Mouse (Mus musculus) hindbrain, embryonic 15.5 days (tissue): ENCODE results near the gene Htr1a. TPM values are rescaled to one million over a fixed set of nuclear protein-coding genes. Genes with fewer than 3 reads are reported as not detected.

ENCODE experiments used
- ATAC-seq: fragments of 200-750 bp; cut with Nextera tagmentation; 2 replicates; pipeline ENCODE4 v1.8.0; 2017; ENCODE audit warnings: low read depth, moderate number of reproducible peaks, moderate TSS enrichment; ENCODE audit not compliant: low FRiP score
- H3K27ac ChIP-seq: fragments of 300-500 bp; sonication (generic); replicated peaks from 2 replicates; pipeline ENCODE4 v1.5.1; 2015; ENCODE audit warnings: mild to moderate bottlenecking, inconsistent platforms
- H3K27me3 ChIP-seq: fragments of 300-500 bp; sonication (generic); 2 replicates; pipeline ENCODE4 v1.6.1; 2015; ENCODE audit warnings: control low read depth, inconsistent platforms
- H3K36me3 ChIP-seq: fragments of 300-500 bp; sonication (generic); 2 replicates; pipeline ENCODE4 v1.6.1; 2015; ENCODE audit warnings: control low read depth, inconsistent platforms
- H3K4me1 ChIP-seq: fragments of 300-500 bp; sonication (generic); replicated peaks from 2 replicates; pipeline ENCODE4 v1.6.1; 2015; ENCODE audit warnings: control low read depth, inconsistent platforms
- H3K4me2 ChIP-seq: fragments of 300-500 bp; sonication (generic); 2 replicates; pipeline ENCODE4 v1.6.1; 2015; ENCODE audit warnings: moderate library complexity, mild to moderate bottlenecking, inconsistent platforms
- H3K4me3 ChIP-seq: fragments of 300-500 bp; sonication (generic); 2 replicates; pipeline ENCODE4 v1.5.1; 2015; ENCODE audit warnings: mild to moderate bottlenecking, inconsistent platforms
- H3K9ac ChIP-seq: fragments of 300-500 bp; sonication (generic); 2 replicates; pipeline ENCODE4 v1.6.1; 2015; ENCODE audit warnings: inconsistent platforms
- H3K9me3 ChIP-seq: fragments of 300-500 bp; sonication (generic); 2 replicates; pipeline ENCODE4 v1.6.1; 2016; ENCODE audit warnings: control low read depth, inconsistent platforms
- WGBS: fragments of 180-500 bp; shearing (Covaris S2); methylation state at CpG from one replicate; pipeline ENCODE4 v1.1.7; 2015; 5-methylcytosine and 5-hydroxymethylcytosine counted together
- polyA plus RNA-seq: library from polyadenylated mRNA; unstranded; fragments of >200 nt; fragmentation: Nextera tagmentation; extraction: Ambion mirVana; gene quantifications from 2 replicates; pipeline ENCODE4 v1.2.1, GENCODE M21; 2015

The Htr1a gene
- 4.1 and 4.8 TPM in 2 replicates for polyA plus RNA-seq

DNA sequence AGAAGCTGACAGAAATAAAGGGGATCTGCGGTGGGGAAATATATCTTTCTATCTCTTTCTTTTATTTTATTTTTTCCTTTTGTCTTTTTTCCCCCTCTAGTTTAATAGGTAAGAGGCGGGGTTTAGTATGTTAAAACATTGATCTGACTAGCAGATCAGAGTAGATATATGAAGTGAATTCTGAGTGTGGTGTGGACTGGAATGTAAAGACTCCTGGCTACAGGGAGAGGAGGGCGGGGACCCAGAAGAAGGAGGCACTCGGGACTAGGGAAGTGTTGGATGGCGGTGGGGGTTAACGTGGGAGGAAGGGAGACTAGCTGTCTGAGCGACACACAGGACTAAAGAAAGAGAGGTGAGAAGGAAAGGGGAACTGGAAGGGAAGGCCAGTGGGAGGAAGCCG, at the start of gene Htr1a:
Gene Htr1a (plus strand): TSS at position 301 of the 400 bp plus-strand sequence.
- ATAC-seq = no peak
- Histone ChIP-seq H3K27me3 (peaks cover 33% of the 10 kb centered on the region), H3K36me3 (no peaks in the 10 kb centered on the region), H3K9ac (peak within 1 kb of the TSS; percentile 44), H3K4me3 (peak within 1 kb of the TSS; percentile 55), H3K9me3 (no peaks in the 10 kb centered on the region), H3K4me1 (peaks cover 16% of the 10 kb centered on the region), H3K27ac (no peak within 1 kb of the TSS), H3K4me2 (peak within 1 kb of the TSS; percentile 87)
- WGBS = 5% methylated on average over 8 of the region's 8 CpGs

GRCm38 (mm10) chr13:105411535-105412326, 31.7 kb upstream of the Htr1a start:
- 69% methylated on average over 10 of the region's 10 CpGs for WGBS
- no peak overlapping the region; the same call in 1 of the 2 replicates for H3K27ac ChIP-seq
- H3K9me3 ChIP-seq = no peaks in the 10 kb centered on the region
- no peak overlapping the region for H3K4me3 ChIP-seq
- peak; percentile 96 for ATAC-seq
- H3K27me3 ChIP-seq = no peaks in the 10 kb centered on the region
- no peak overlapping the region for H3K4me2 ChIP-seq
- H3K4me1 ChIP-seq = no peaks in the 10 kb centered on the region
- H3K36me3 ChIP-seq = no peaks in the 10 kb centered on the region
- H3K9ac ChIP-seq = no peak overlapping the region

GRCm38 (mm10) chr13:105412327-105412722, 31.1 kb upstream of the Htr1a start:
- no peaks in the 10 kb centered on the region for H3K36me3 ChIP-seq
- no peaks in the 10 kb centered on the region for H3K27me3 ChIP-seq
- H3K4me1 ChIP-seq = no peaks in the 10 kb centered on the region
- peak; percentile 31 for ATAC-seq
- H3K9ac ChIP-seq = no peak overlapping the region
- H3K4me3 ChIP-seq = no peak overlapping the region
- no peaks in the 10 kb centered on the region for H3K9me3 ChIP-seq
- 80% methylated on average over 3 of the region's 3 CpGs for WGBS
- H3K27ac ChIP-seq = no peak overlapping the region; the same call in 1 of the 2 replicates
- H3K4me2 ChIP-seq = no peak overlapping the region

- Histone ChIP-seq H3K27me3 (no peaks in the 10 kb centered on the region), H3K9me3 (no peaks in the 10 kb centered on the region), H3K4me1 (no peaks in the 10 kb centered on the region), H3K27ac (no peak overlapping the region), H3K4me2 (no peak overlapping the region), H3K9ac (no peak overlapping the region), H3K4me3 (no peak overlapping the region), H3K36me3 (no peaks in the 10 kb centered on the region)
- ATAC-seq = no peak
- 77% methylated on average over 2 of the region's 2 CpGs for WGBS
Observed at GRCm38 (mm10) chr13:105433141-105433540, 10.3 kb upstream of the Htr1a start.

DNA sequence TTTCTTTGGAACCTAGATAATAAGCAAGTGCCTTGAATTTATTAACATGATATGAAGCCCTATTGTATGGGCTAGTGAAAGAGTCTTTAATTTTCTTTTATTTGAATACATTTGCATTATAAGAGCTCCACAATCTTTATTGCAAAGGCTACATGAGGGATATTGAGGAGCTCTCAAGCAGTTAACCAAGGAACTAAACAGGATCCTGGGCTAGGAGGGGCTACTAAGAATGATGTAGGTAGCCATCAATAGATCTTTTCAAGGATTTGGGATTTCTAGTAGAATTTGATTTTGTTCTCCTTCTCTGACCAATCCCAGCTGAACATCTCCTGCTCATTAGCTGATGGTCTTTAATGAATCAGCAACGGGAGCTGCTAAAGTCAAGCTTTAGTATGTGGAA, 9.8 kb upstream of the Htr1a start:
- Histone ChIP-seq H3K4me3 (no peak overlapping the region), H3K4me2 (no peak overlapping the region), H3K27me3 (no peaks in the 10 kb centered on the region), H3K36me3 (no peaks in the 10 kb centered on the region), H3K4me1 (no peaks in the 10 kb centered on the region), H3K9ac (no peak overlapping the region), H3K27ac (no peak overlapping the region), H3K9me3 (no peaks in the 10 kb centered on the region)
- ATAC-seq = no peak
- WGBS = 90% methylated on average over 1 of the region's 1 CpGs

DNA sequence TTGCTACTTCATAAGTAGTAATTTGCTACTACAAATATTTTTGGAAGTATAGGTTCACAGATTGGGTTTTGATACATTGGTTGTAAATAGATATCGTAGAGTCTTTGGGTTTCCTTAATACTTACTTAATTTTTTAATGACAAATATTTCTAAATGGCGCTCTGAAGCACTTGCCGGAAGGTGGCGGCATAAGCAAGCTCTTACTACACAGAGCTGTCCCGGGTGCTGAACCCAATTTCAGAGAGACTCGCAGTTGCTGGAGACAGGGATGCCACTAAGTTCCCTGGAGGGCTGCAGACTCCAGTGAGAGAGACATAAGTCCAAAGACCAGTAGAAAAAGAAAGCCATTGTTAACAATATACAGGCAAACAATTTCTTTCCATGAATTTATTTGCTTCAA, 863 bp upstream of the Htr1a start:
- peaks cover 16% of the 10 kb centered on the region for H3K4me1 ChIP-seq
- H3K36me3 ChIP-seq = no peaks in the 10 kb centered on the region
- ATAC-seq = peak; percentile 51; the same call in 1 of the 2 replicates
- H3K27ac ChIP-seq = no peak overlapping the region
- no peaks in the 10 kb centered on the region for H3K9me3 ChIP-seq
- no peak overlapping the region for H3K4me3 ChIP-seq
- WGBS = 6% methylated on average over 6 of the region's 6 CpGs
- peaks cover 33% of the 10 kb centered on the region for H3K27me3 ChIP-seq
- H3K4me2 ChIP-seq = 0 out of 2 replicates have a peak overlapping the region, but pooled peaks have one; percentile 87
- no peak overlapping the region for H3K9ac ChIP-seq

DNA sequence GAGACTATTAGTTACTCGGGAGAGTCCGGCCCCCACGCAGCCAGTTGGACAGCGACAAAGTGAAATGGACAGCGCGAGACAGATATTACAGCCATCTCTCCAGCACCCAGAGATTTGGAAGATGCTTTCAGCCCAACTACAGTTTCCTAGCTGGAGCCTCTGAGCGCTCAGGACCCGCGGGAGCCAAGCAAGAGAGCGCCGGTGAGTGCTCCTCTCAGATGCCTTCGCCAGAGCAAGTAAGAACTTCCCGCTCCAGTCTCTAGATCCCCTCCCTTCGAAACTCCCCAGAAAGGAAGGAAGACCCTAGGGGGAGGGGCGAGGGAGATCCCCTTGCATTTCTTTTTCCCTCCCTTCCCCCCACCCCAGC, 415 bp downstream of the Htr1a start:
- H3K27me3 ChIP-seq = peaks cover 33% of the 10 kb centered on the region
- H3K4me1 ChIP-seq = peaks cover 16% of the 10 kb centered on the region
- H3K9ac ChIP-seq = peak overlapping the region; percentile 44
- peak overlapping the region; percentile 87 for H3K4me2 ChIP-seq
- ATAC-seq = peak; percentile 42
- H3K9me3 ChIP-seq = no peaks in the 10 kb centered on the region
- H3K36me3 ChIP-seq = no peaks in the 10 kb centered on the region
- no peak overlapping the region for H3K27ac ChIP-seq
- WGBS = 2% methylated on average over 15 of the region's 15 CpGs
- peak overlapping the region; percentile 55 for H3K4me3 ChIP-seq

GRCm38 (mm10) chr13:105444238-105444894, 927 bp downstream of the Htr1a start:
- peaks cover 33% of the 10 kb centered on the region for H3K27me3 ChIP-seq
- H3K27ac ChIP-seq = 0 out of 2 replicates have a peak overlapping the region, but pooled peaks have one; percentile 11
- H3K4me1 ChIP-seq = peaks cover 16% of the 10 kb centered on the region
- peak; percentile 82 for ATAC-seq
- H3K4me2 ChIP-seq = peak overlapping the region; percentile 87
- WGBS = under 1% methylated on average over 39 of the region's 39 CpGs
- no peaks in the 10 kb centered on the region for H3K9me3 ChIP-seq
- peak overlapping the region; percentile 44 for H3K9ac ChIP-seq
- no peaks in the 10 kb centered on the region for H3K36me3 ChIP-seq
- peak overlapping the region; percentile 55 for H3K4me3 ChIP-seq

DNA sequence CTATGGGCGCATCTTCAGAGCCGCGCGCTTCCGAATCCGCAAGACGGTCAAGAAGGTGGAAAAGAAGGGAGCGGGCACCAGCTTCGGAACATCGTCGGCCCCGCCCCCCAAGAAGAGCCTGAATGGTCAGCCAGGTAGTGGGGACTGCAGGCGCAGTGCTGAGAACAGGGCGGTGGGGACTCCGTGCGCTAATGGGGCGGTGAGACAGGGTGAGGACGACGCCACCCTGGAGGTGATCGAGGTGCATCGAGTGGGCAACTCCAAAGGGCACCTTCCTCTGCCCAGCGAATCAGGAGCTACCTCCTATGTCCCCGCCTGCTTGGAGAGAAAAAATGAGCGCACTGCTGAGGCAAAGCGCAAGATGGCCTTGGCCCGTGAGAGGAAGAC, 1.4 kb downstream of the Htr1a start:
- H3K4me1 ChIP-seq = peaks cover 16% of the 10 kb centered on the region
- H3K4me3 ChIP-seq = peak overlapping the region; percentile 55

DNA sequence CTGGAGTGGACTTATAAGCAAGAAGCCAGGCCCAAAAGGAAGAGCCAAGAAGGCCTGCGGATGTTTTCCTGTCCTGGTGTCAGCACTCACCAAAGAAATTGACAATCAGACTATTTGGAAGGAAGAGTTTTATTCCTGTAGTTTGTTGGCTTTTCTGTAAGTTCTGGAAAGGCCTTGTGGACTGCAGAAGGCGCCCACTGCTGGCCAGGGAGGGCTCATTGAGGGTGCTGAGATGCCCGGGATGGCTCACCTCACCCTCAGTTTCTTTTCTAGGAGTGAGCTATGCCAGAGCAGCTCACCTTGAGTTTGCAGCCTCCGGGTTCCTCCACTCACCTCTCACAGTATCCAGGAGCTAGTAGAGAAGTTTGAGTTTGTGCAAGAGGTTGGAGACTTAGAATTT, 2.8 kb downstream of the Htr1a start:
- Histone ChIP-seq H3K4me1 (peaks cover 16% of the 10 kb centered on the region), H3K4me2 (peak overlapping the region; percentile 87), H3K27ac (no peak overlapping the region), H3K9me3 (no peaks in the 10 kb centered on the region), H3K27me3 (peaks cover 33% of the 10 kb centered on the region), H3K36me3 (no peaks in the 10 kb centered on the region), H3K4me3 (peak overlapping the region; percentile 9), H3K9ac (no peak overlapping the region)
- no peak for ATAC-seq
- WGBS = 5% methylated on average over 4 of the region's 4 CpGs

More for the DNA sequence above, 1.4 kb downstream of the Htr1a start:
- H3K27me3 ChIP-seq = peaks cover 33% of the 10 kb centered on the region
- 2% methylated on average over 26 of the region's 26 CpGs for WGBS
- H3K36me3 ChIP-seq = no peaks in the 10 kb centered on the region
- peak; percentile 77 for ATAC-seq
- peak overlapping the region; percentile 87 for H3K4me2 ChIP-seq
- 0 out of 2 replicates have a peak overlapping the region, but pooled peaks have one; percentile 11 for H3K27ac ChIP-seq
- no peaks in the 10 kb centered on the region for H3K9me3 ChIP-seq
- peak overlapping the region; percentile 44 for H3K9ac ChIP-seq

- H3K27me3 ChIP-seq = peaks cover 33% of the 10 kb centered on the region
- WGBS = 28% methylated on average over 2 of the region's 2 CpGs
- H3K36me3 ChIP-seq = no peaks in the 10 kb centered on the region
- no peak overlapping the region for H3K27ac ChIP-seq
- ATAC-seq = no peak
- H3K4me2 ChIP-seq = no peak overlapping the region
- H3K9me3 ChIP-seq = no peaks in the 10 kb centered on the region
- peaks cover 16% of the 10 kb centered on the region for H3K4me1 ChIP-seq
- no peak overlapping the region for H3K4me3 ChIP-seq
- H3K9ac ChIP-seq = no peak overlapping the region
Observed at GRCm38 (mm10) chr13:105447695-105448094, 4.3 kb downstream of the Htr1a start.

DNA sequence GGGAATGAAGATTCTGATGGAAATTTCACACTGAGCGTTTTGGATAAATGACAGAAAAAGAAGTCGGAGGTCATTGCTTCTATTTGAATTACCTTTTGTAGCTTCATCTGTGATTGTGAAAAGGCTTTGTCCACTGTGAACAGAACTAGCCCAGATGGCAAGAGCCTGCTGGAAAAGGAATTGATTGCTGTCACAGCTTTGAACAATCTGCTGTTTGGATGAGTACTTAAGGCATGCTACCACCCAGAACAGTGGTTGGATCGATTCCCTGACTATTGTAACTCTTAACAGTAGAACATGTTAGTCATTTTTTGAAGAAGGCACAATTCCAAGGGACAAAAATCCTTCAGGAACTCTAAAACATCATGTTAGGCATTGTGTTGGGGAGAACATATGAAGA, 8.1 kb downstream of the Htr1a start:
- ATAC-seq = no peak
- Histone ChIP-seq H3K4me3 (no peak overlapping the region), H3K36me3 (no peaks in the 10 kb centered on the region), H3K9me3 (no peaks in the 10 kb centered on the region), H3K27me3 (peaks cover 4% of the 10 kb centered on the region), H3K9ac (no peak overlapping the region), H3K27ac (no peak overlapping the region), H3K4me2 (no peak overlapping the region), H3K4me1 (no peaks in the 10 kb centered on the region)
- WGBS = 50% methylated on average over 3 of the region's 3 CpGs
